Mouse (Mus musculus): ENCODE measurements around the gene Ybx1.

Gene Ybx1

DNA sequence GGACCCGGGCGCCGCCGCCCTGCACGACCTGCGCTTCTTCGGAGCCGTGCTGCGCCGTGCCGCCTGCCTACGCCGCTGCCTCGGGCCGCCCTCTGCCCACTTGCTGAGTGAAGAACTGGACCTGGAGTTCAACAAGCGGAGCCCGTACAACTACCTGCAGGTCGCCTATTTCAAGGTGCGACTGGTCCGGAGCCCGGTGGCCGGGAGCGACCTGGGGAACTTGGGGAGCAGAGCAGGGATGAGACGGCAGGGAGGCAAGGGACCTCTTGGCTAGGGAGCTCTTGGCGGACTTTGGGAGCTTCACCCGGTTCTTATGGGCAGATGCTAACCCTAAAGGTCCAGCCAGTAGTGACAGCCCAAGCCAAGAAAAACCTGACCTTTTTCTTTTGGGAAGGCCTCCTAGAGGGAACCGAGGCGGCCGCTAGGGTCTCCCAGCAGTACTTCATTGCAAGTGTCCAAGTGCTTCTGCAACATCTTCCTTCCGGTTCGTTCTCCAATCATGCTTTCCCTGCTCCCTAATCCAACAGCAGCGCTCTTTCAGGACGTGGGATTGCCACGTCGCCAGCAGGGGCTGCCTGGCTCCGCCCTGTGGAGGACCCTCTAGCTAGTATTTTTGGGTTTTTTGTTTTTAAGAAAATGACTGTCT lies 61.0 kb downstream of the Ybx1 start:
- peak; percentile 96 for DNase-seq

DNA sequence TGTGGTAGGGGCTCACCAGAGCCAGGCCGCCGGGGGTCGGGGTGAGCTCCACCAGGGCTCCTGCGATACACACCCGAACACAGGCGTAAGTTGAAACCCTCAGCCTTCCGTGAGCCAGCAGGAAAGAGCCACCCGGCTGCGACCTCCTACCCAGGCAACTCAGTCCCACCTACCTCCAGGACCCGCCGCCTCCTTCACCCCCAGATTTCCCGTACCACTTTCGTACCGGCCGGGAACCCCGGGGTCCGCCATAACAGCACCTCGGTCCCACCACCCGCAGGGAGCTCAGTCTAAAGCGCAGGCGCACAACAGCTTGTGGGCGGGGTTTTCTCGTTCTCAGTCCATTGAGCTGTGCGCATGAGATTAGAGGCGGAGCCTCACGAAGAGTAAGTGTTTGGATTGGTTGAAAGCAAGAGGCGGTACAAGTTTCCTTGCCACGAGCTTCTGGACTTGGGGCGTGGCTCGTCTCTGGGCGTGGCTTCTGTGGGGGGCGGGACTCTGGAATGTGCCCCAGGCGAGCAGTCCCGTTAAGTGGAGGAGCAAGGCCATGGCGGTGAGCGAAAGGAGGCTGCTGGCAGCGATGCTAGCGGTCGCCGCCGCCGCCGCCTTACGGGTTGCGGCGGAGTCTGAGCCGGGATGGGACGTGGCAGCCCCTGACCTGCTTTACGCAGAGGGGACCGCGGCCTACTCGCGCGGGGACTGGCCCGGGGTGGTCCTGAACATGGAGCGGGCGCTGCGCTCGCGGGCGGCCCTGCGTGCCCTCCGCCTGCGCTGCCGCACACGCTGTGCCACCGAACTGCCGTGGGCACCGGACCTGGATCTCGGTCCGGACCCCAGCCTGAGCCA lies 61.8 kb downstream of the Ybx1 start, which contains the start of the genes AU022252 and P3h1:
Gene AU022252 (minus strand): TSS at position 303 of the 846 bp plus-strand sequence.
Gene P3h1 (plus strand): TSS at position 506 of the 846 bp plus-strand sequence.
- DNase-seq: peak; percentile 100
